Mouse (Mus musculus): ENCODE measurements around the gene Olfr582.

Olfr582 gene
- long read RNA-seq, experiment 1 = 0 reads
- long read RNA-seq, experiment 2 = 0 reads

GRCm38 (mm10) chr7:103037724-103038123 is at the start of gene Olfr582:
Gene Olfr582 (plus strand): TSS chr7:103038024.
- intact Hi-C loops (cut with DNase I) = no loop called here

- intact Hi-C loops (cut with DNase I) = no loop called here
Measured at GRCm38 (mm10) chr7:102989224-102989623, 48.6 kb upstream of the Olfr582 start, which contains the start of gene Olfr578. Gene Olfr578 (minus strand): TSS chr7:102989324.

GRCm38 (mm10) chr7:103051000-103051399 is 13.2 kb downstream of the Olfr582 start, which contains the start of gene Olfr583:
Gene Olfr583 (plus strand): TSS chr7:103051300.
- intact Hi-C loops (cut with DNase I) = no loop called here

- intact Hi-C loops (cut with DNase I) = no loop called here
Measured at GRCm38 (mm10) chr7:103081585-103081984, 43.8 kb downstream of the Olfr582 start, which contains the start of gene Olfr584. Gene Olfr584 (plus strand): TSS chr7:103081885.

Data from adrenal gland (tissue).